Mouse (Mus musculus): Measurements from ENCODE around the gene Nostrin. TPM values are rescaled to one million over a fixed set of nuclear protein-coding genes. Genes with fewer than 3 reads are reported as not detected.

The Nostrin gene
- polyA plus RNA-seq, 1 experiment from 2014 or later: 5.9 TPM

DNA sequence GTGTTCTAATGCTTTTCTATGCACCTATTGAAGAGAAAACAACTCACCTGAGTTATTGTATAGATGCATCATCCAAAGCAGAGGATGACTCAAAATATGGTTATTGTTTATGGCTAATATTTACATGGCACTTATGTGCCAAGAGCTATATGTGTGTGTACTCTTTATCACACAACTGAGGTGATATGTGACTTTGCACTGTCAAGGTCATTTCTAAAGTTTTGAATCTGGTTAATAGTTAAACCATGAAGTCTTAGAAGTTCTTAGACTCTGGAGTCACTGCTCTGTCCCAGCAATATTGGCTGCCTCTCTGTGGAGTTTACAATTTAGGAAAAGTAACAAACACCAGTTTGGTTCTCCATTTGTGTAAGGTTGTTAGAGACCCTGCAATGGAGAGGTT lies 23.3 kb downstream of the Nostrin start:
- no peak for ATAC-seq (ENCODE audit: low FRiP score, low TSS enrichment)
- Histone ChIP-seq H3K9ac (ENCODE audit: low read depth, low read length) (no peak overlapping the region), H3K27me3 (ENCODE audit: control insufficient read depth, insufficient read depth, low read length) (no peaks in the 10 kb centered on the region; the same call in 1 of the 2 replicates)

DNA sequence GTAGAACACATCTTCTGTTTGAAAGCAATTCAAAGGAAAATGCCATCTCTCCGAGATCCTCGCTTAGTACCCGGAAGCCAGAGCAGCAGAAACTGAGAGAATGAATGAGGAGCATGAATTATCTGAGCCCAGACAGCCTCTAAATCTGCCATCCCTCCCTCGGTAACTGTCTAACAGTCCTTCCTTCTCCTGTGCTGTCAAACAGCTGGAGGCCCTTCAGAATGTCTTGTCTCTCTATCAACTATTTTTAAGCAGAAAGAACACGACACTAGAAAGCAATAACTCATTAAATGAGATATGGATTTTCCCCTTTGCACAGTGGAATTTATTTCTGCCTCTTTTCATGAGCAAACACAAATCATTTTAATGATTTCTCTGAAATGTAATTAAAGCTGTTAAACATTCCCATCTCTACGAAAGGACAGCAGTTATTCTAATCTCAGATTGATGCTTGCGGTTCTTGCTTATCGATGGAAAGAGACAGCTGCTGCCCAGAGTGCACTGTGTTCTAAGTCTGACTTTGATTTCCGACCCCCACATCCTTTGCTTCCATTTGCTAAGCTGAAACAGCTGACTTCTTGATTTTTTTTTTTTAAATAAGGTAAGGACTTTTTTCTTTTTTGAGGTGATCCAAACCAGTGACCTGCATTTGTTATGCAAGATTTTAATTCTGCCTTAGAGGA lies 34.9 kb downstream of the Nostrin start:
- WGBS: 22% methylated on average over 9 of the region's 9 CpGs
- peak; percentile 77; the same call in 1 of the 2 replicates for ATAC-seq (ENCODE audit: low FRiP score, low TSS enrichment)
- no peak overlapping the region for H3K4me3 ChIP-seq (ENCODE audit: low read length)
- no peak overlapping the region for H3K4me2 ChIP-seq (replicated peaks; ENCODE audit: low read depth, low read length)
- H3K9ac ChIP-seq (ENCODE audit: low read depth, low read length): no peak overlapping the region
- peaks cover 4% of the 10 kb centered on the region; the same call in 1 of the 2 replicates for H3K9me3 ChIP-seq (ENCODE audit: control insufficient read depth, low read length)
- no peaks in the 10 kb centered on the region for H3K27me3 ChIP-seq (ENCODE audit: control insufficient read depth, insufficient read depth, low read length)
- peaks cover 7% of the 10 kb centered on the region; the same call in 1 of the 2 replicates for H3K4me1 ChIP-seq (ENCODE audit: control insufficient read depth, insufficient read depth, low read length)
- no peak overlapping the region for H3K27ac ChIP-seq (ENCODE audit: low read depth, low read length)
- H3K36me3 ChIP-seq (ENCODE audit: control insufficient read depth, insufficient read depth, low read length): no peaks in the 10 kb centered on the region

More for the DNA sequence above, 23.3 kb downstream of the Nostrin start:
- no peak overlapping the region for H3K4me3 ChIP-seq (ENCODE audit: low read length)
- no peaks in the 10 kb centered on the region for H3K36me3 ChIP-seq (ENCODE audit: control insufficient read depth, insufficient read depth, low read length)
- no peaks in the 10 kb centered on the region for H3K9me3 ChIP-seq (ENCODE audit: control insufficient read depth, low read length)
- peaks cover 5% of the 10 kb centered on the region; the same call in 1 of the 2 replicates for H3K4me1 ChIP-seq (ENCODE audit: control insufficient read depth, insufficient read depth, low read length)
- no peak overlapping the region for H3K4me2 ChIP-seq (replicated peaks; ENCODE audit: low read depth, low read length)
- H3K27ac ChIP-seq (ENCODE audit: low read depth, low read length): no peak overlapping the region

GRCm38 (mm10) chr2:69175296-69175695 lies 39.7 kb downstream of the Nostrin start:
- WGBS: 56% methylated on average over 5 of the region's 5 CpGs
- peaks cover 4% of the 10 kb centered on the region; the same call in 1 of the 2 replicates for H3K9me3 ChIP-seq (ENCODE audit: control insufficient read depth, low read length)
- H3K9ac ChIP-seq (ENCODE audit: low read depth, low read length): no peak overlapping the region
- peaks cover 8% of the 10 kb centered on the region; the same call in 1 of the 2 replicates for H3K4me1 ChIP-seq (ENCODE audit: control insufficient read depth, insufficient read depth, low read length)
- no peaks in the 10 kb centered on the region for H3K27me3 ChIP-seq (ENCODE audit: control insufficient read depth, insufficient read depth, low read length)
- no peak overlapping the region for H3K4me2 ChIP-seq (replicated peaks; ENCODE audit: low read depth, low read length)
- no peak for ATAC-seq (ENCODE audit: low FRiP score, low TSS enrichment)
- H3K27ac ChIP-seq (ENCODE audit: low read depth, low read length): peak overlapping the region; percentile 17; the same call in 1 of the 2 replicates
- H3K4me3 ChIP-seq (ENCODE audit: low read length): no peak overlapping the region
- H3K36me3 ChIP-seq (ENCODE audit: control insufficient read depth, insufficient read depth, low read length): no peaks in the 10 kb centered on the region

GRCm38 (mm10) chr2:69179721-69180120 lies 44.1 kb downstream of the Nostrin start:
- Histone ChIP-seq H3K27ac (ENCODE audit: low read depth, low read length) (no peak overlapping the region), H3K27me3 (ENCODE audit: control insufficient read depth, insufficient read depth, low read length) (no peaks in the 10 kb centered on the region), H3K9me3 (ENCODE audit: control insufficient read depth, low read length) (no peaks in the 10 kb centered on the region), H3K4me3 (ENCODE audit: low read length) (no peak overlapping the region), H3K4me1 (ENCODE audit: control insufficient read depth, insufficient read depth, low read length) (peaks cover 8% of the 10 kb centered on the region; the same call in 1 of the 2 replicates), H3K36me3 (ENCODE audit: control insufficient read depth, insufficient read depth, low read length) (no peaks in the 10 kb centered on the region; the same call in 1 of the 2 replicates), H3K9ac (ENCODE audit: low read depth, low read length) (no peak overlapping the region), H3K4me2 (replicated peaks; ENCODE audit: low read depth, low read length) (no peak overlapping the region)
- 72% methylated on average over 4 of the region's 4 CpGs for WGBS
- no peak for ATAC-seq (ENCODE audit: low FRiP score, low TSS enrichment)

DNA sequence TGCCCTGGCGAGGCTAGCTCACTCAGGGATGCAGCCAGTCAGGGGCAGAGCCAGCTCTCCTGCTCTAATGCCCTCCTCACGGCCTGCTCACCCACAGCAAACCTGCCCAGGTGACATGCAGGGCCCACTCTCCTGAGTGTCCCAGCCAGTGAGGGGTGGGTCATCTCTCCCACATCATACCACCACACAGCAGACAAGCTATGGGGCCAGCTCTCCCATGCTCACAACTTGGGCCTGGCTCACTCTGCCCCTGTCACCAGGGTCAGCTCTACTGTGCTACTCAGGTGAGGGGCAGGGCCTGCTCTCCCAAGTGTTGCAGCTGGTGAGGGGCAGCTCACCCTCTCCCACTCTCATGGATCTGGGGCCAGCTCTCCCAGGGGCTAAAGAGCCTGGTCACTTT lies 52.4 kb downstream of the Nostrin start:
- Histone ChIP-seq H3K4me3 (ENCODE audit: low read length) (no peak overlapping the region), H3K27me3 (ENCODE audit: control insufficient read depth, insufficient read depth, low read length) (no peaks in the 10 kb centered on the region), H3K9me3 (ENCODE audit: control insufficient read depth, low read length) (no peaks in the 10 kb centered on the region), H3K27ac (ENCODE audit: low read depth, low read length) (no peak overlapping the region), H3K9ac (ENCODE audit: low read depth, low read length) (no peak overlapping the region), H3K4me2 (replicated peaks; ENCODE audit: low read depth, low read length) (no peak overlapping the region), H3K36me3 (ENCODE audit: control insufficient read depth, insufficient read depth, low read length) (peaks cover 20% of the 10 kb centered on the region; the same call in 1 of the 2 replicates), H3K4me1 (ENCODE audit: control insufficient read depth, insufficient read depth, low read length) (no peaks in the 10 kb centered on the region)
- WGBS: 81% methylated on average over 2 of the region's 2 CpGs
- ATAC-seq (ENCODE audit: low FRiP score, low TSS enrichment): peak; percentile 66; the same call in 1 of the 2 replicates

DNA sequence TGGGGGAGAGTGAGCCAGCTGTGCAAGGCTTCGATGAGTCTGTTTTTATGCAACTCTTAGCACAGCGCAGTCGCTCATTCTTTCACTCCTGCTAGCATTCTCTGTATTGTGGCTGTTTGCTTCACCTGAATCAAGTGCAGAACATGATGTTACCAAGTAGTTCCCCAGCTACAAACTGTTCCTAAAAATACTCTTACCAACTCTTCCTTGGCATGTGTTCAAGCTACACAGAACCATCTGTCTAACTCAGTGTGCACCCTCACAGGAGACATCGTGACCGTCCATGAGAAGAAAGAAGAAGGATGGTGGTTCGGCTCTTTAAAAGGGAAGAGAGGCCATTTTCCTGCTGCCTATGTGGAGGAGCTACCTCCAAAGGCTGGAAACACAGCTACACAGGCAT lies 53.1 kb downstream of the Nostrin start:
- no peak overlapping the region for H3K9ac ChIP-seq (ENCODE audit: low read depth, low read length)
- no peak overlapping the region for H3K27ac ChIP-seq (ENCODE audit: low read depth, low read length)
- no peaks in the 10 kb centered on the region for H3K27me3 ChIP-seq (ENCODE audit: control insufficient read depth, insufficient read depth, low read length)
- H3K4me2 ChIP-seq (replicated peaks; ENCODE audit: low read depth, low read length): no peak overlapping the region
- no peaks in the 10 kb centered on the region for H3K4me1 ChIP-seq (ENCODE audit: control insufficient read depth, insufficient read depth, low read length)
- H3K36me3 ChIP-seq (ENCODE audit: control insufficient read depth, insufficient read depth, low read length): peaks cover 27% of the 10 kb centered on the region
- H3K9me3 ChIP-seq (ENCODE audit: control insufficient read depth, low read length): no peaks in the 10 kb centered on the region
- ATAC-seq (ENCODE audit: low FRiP score, low TSS enrichment): no peak
- no peak overlapping the region for H3K4me3 ChIP-seq (ENCODE audit: low read length)
- WGBS: 88% methylated on average over 6 of the region's 6 CpGs

DNA sequence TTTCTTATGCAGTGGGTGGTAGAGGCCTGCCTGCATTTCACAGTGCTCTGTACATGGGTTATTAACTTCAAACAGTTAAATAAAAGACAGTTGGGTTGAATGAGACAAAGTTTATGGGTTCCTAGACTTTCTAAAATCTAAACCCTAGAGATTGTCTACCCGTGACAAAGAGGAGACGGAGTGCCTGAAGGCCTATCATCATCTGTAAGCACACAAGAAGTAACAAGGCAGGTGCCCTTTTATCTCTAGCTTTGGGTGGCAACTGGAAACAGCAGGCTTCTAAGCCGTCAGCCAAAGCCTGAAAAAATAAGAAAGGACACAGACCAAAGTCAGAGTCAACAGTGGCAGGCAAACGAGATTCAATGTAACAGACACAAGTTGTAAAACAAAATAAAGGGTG lies 53.6 kb downstream of the Nostrin start:
- H3K36me3 ChIP-seq (ENCODE audit: control insufficient read depth, insufficient read depth, low read length): peaks cover 32% of the 10 kb centered on the region
- no peaks in the 10 kb centered on the region for H3K27me3 ChIP-seq (ENCODE audit: control insufficient read depth, insufficient read depth, low read length)
- no peak overlapping the region for H3K4me3 ChIP-seq (ENCODE audit: low read length)
- no peaks in the 10 kb centered on the region for H3K4me1 ChIP-seq (ENCODE audit: control insufficient read depth, insufficient read depth, low read length)
- 52% methylated on average over 4 of the region's 4 CpGs for WGBS
- H3K9ac ChIP-seq (ENCODE audit: low read depth, low read length): no peak overlapping the region
- no peak for ATAC-seq (ENCODE audit: low FRiP score, low TSS enrichment)
- H3K27ac ChIP-seq (ENCODE audit: low read depth, low read length): no peak overlapping the region
- H3K4me2 ChIP-seq (replicated peaks; ENCODE audit: low read depth, low read length): no peak overlapping the region
- H3K9me3 ChIP-seq (ENCODE audit: control insufficient read depth, low read length): no peaks in the 10 kb centered on the region

- H3K4me2 ChIP-seq (replicated peaks; ENCODE audit: low read depth, low read length): no peak overlapping the region
- no peak overlapping the region for H3K9ac ChIP-seq (ENCODE audit: low read depth, low read length)
- H3K27ac ChIP-seq (ENCODE audit: low read depth, low read length): no peak overlapping the region
- no peaks in the 10 kb centered on the region for H3K27me3 ChIP-seq (ENCODE audit: control insufficient read depth, insufficient read depth, low read length)
- ATAC-seq (ENCODE audit: low FRiP score, low TSS enrichment): no peak
- H3K9me3 ChIP-seq (ENCODE audit: control insufficient read depth, low read length): no peaks in the 10 kb centered on the region
- WGBS: 84% methylated on average over 5 of the region's 5 CpGs
- H3K36me3 ChIP-seq (ENCODE audit: control insufficient read depth, insufficient read depth, low read length): peaks cover 46% of the 10 kb centered on the region
- no peak overlapping the region for H3K4me3 ChIP-seq (ENCODE audit: low read length)
- H3K4me1 ChIP-seq (ENCODE audit: control insufficient read depth, insufficient read depth, low read length): no peaks in the 10 kb centered on the region
Measured at GRCm38 (mm10) chr2:69191059-69191458, 55.5 kb downstream of the Nostrin start.

GRCm38 (mm10) chr2:69193555-69193954 lies 58.0 kb downstream of the Nostrin start:
- no peak for ATAC-seq (ENCODE audit: low FRiP score, low TSS enrichment)
- Histone ChIP-seq H3K4me3 (ENCODE audit: low read length) (no peak overlapping the region), H3K4me1 (ENCODE audit: control insufficient read depth, insufficient read depth, low read length) (no peaks in the 10 kb centered on the region), H3K27me3 (ENCODE audit: control insufficient read depth, insufficient read depth, low read length) (no peaks in the 10 kb centered on the region), H3K9me3 (ENCODE audit: control insufficient read depth, low read length) (no peaks in the 10 kb centered on the region), H3K4me2 (replicated peaks; ENCODE audit: low read depth, low read length) (no peak overlapping the region), H3K36me3 (ENCODE audit: control insufficient read depth, insufficient read depth, low read length) (peaks cover 58% of the 10 kb centered on the region), H3K9ac (ENCODE audit: low read depth, low read length) (no peak overlapping the region), H3K27ac (ENCODE audit: low read depth, low read length) (no peak overlapping the region)
- 91% methylated on average over 5 of the region's 5 CpGs for WGBS

Measured in kidney, embryonic 14.5 days (tissue).